ENCODE assay signal across 8 mouse cellular contexts in the genomic region with DNA sequence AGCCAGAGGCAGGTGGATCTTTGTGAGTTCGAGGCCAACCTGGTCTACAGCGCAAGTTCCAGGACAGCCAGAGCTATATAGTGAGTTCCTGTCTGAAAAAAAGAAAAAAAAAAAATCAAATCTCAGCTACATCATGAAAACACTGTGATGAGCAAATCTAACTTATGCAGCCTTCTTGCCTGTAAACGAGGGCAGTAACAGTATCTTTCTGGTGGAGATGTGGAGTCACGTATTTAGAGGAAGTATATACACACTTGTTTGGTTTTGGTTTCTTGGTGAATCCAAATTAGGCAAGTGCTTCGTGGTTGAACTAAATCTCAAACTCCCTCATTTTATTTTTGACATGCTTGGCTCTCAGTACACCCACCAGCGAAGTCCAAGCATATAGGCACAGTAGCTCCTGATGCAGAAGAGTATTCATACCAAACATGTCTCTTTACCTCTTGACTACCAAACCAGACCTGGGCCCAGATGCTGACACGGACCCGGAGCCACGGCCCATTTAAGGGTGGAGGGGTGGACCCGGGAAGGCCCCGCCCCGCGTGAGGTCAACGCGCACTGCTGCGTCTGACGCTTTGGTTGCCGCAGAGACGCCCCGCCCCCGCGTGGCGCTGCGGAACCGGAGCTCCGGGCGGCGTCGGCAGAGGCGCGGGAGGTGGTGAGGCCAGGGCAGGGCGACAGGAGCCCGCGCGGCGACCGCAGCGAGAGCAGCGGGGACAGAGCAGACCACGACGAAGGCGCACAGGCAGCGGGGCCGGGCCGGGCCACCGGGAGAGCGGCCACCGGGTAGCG. TPM values are rescaled to one million over a fixed set of nuclear protein-coding genes. Genes with fewer than 3 reads are reported as not detected.
DNase-seq lines count a peak whose midpoint lies in the region; ATAC-seq and TF ChIP-seq lines count a peak whose summit lies in the region.

Gene Pitpna, plus strand, starts transcription at position 605 of the 792 bp plus-strand sequence.

- no peaks in the 10 kb centered on the region for H3K27me3 ChIP-seq in forebrain, embryonic 15.5 days

- peak; percentile 88 for DNase-seq in ES-CJ7 (ENCODE audit: low read depth, low spot score)
- DNase-seq in cerebellum, adult 11 months: peak; percentile 95
- peak; percentile 93 for DNase-seq in heart, postnatal 25 days (ENCODE audit: low spot score)
- peak; percentile 94 to 97 for DNase-seq in layer of hippocampus, adult 18-20 months (ENCODE audit: low spot score in 2 of 2)
- peak; percentile 95 for DNase-seq in lung, adult 2 months
- DNase-seq in thymus, adult 18-20 months: peak; percentile 91

- ATAC-seq in forebrain, embryonic 15.5 days (replicated peaks): peak; percentile 96
- peak; percentile 89 for ATAC-seq in neutrophil, adult 5-6 weeks (ENCODE audit: extremely low read depth, insufficient number of reproducible peaks, low FRiP score, poor library complexity, severe bottlenecking)

- H3K4me3 ChIP-seq in forebrain, embryonic 15.5 days: peak within 1 kb of the TSS; percentile 96
- H3K4me3 ChIP-seq in lung, adult 2 months (replicated peaks; ENCODE audit: extremely low read depth, low read depth, low read length): peak within 1 kb of the TSS; percentile 95

- H3K4me1 ChIP-seq in forebrain, embryonic 15.5 days: peaks cover 25% of the 10 kb centered on the region
- peaks cover 18% of the 10 kb centered on the region for H3K4me1 ChIP-seq in lung, adult 2 months (ENCODE audit: control insufficient read depth, insufficient read depth, low read length)

- H3K4me2 ChIP-seq in forebrain, embryonic 15.5 days (replicated peaks): peak within 1 kb of the TSS; percentile 76

- intact Hi-C loops in heart, postnatal 25 days (cut with DNase I): loop anchor here (2.0 kb wide), 1 partner anchor 41 kb away; no protein-coding TSS in a partner anchor

- H3K36me3 ChIP-seq in forebrain, embryonic 15.5 days: 0 out of 2 replicates have a peak, but pooled peaks cover 2% of the 10 kb centered on the region

- peak within 1 kb of the TSS; percentile 94 for H3K9ac ChIP-seq in forebrain, embryonic 15.5 days (replicated peaks)

- TF ChIP-seq POLR2A in lung, adult 2 months (IDR thresholded peaks at IDR 0.05; ENCODE audit: borderline replicate concordance, extremely low read depth, low read depth, low read length): peak; percentile 89

- no peak for TF ChIP-seq CTCF in lung, adult 2 months (IDR thresholded peaks at IDR 0.05; ENCODE audit: insufficient read depth, low read length)

- 5% methylated on average over 47 of the region's 49 CpGs for WGBS in forebrain, embryonic 15.5 days
- WGBS in lung, adult 2 months: 4% methylated on average over 49 of the region's 49 CpGs

- no peaks in the 10 kb centered on the region for H3K9me3 ChIP-seq in forebrain, embryonic 15.5 days

- H3K27ac ChIP-seq in forebrain, embryonic 15.5 days (replicated peaks): peak within 1 kb of the TSS; percentile 86

RNA-seq across cellular contexts. Expression of gene Pitpna, which starts in this region (rescaled TPM):
- 92.4 and 97.7 TPM in 2 replicates for polyA plus RNA-seq in forebrain, embryonic 15.5 days (2015; fragmentation: Nextera tagmentation; extraction: Ambion mirVana)
- total RNA-seq in heart, postnatal 25 days (2021): 100 to 1,000 TPM; 108 to 115 TPM
- 100 to 1,000 TPM; 279 to 288 TPM for total RNA-seq in layer of hippocampus, adult 18-20 months (2021)
- polyA plus RNA-seq in lung, adult 2 months (2012; rRNA removed): 56.1 and 70.4 TPM in 2 replicates
- total RNA-seq in neutrophil, adult 5-6 weeks (2017): 88.9 and 113 TPM in 2 replicates

Comparison
In these comparisons a context has a peak if more than half of its experiments do, and no peak if none do; other contexts are left out.
1. Peak in every context shown above with its lines: DNase-seq, ATAC-seq, H3K4me3 ChIP-seq and H3K27ac ChIP-seq.